Mouse (Mus musculus): ENCODE measurements around the gene Zbed4.
A peak's percentile ranks its signal among the peaks of the same experiment; 100 is the strongest.
"Not testable (repeated sequence)": the region's sequence is repeated elsewhere in the genome, so short reads cannot be mapped to it uniquely, and the experiment has no call there.

Gene Zbed4

GRCm38 (mm10) chr15:88738466-88738865 is 13.0 kb upstream of the Zbed4 start:
- DNase-seq (ENCODE audit: low spot score in 2 of 2), result no peak

- DNase-seq (ENCODE audit: low spot score in 2 of 2), result no peak
Observed at GRCm38 (mm10) chr15:88741366-88741765, 10.1 kb upstream of the Zbed4 start.

- not testable (repeated sequence) for DNase-seq (ENCODE audit: low spot score in 2 of 2)
Observed at GRCm38 (mm10) chr15:88743371-88743770, 8.1 kb upstream of the Zbed4 start.

GRCm38 (mm10) chr15:88745347-88745746 is 6.1 kb upstream of the Zbed4 start:
- DNase-seq (ENCODE audit: low spot score in 2 of 2), result no peak

GRCm38 (mm10) chr15:88745926-88746325 is 5.5 kb upstream of the Zbed4 start:
- no peak for DNase-seq (ENCODE audit: low spot score in 2 of 2)

- not testable (repeated sequence) for DNase-seq (ENCODE audit: low spot score in 2 of 2)
Observed at GRCm38 (mm10) chr15:88749617-88750016, 1.8 kb upstream of the Zbed4 start.

- no peak for DNase-seq (ENCODE audit: low spot score in 2 of 2)
Observed at GRCm38 (mm10) chr15:88750032-88750431, 1.4 kb upstream of the Zbed4 start.

GRCm38 (mm10) chr15:88750677-88751563 is 540 bp upstream of the Zbed4 start:
- peak; percentile 99 for DNase-seq (ENCODE audit: low spot score in 2 of 2)

GRCm38 (mm10) chr15:88752403-88752733 is 908 bp downstream of the Zbed4 start:
- DNase-seq (ENCODE audit: low spot score in 2 of 2), result no peak

- DNase-seq (ENCODE audit: low spot score in 2 of 2), result no peak
Observed at GRCm38 (mm10) chr15:88754896-88755295, 3.4 kb downstream of the Zbed4 start.

- DNase-seq (ENCODE audit: low spot score in 2 of 2), result no peak
Observed at GRCm38 (mm10) chr15:88755761-88756160, 4.3 kb downstream of the Zbed4 start.

- DNase-seq (ENCODE audit: low spot score in 2 of 2), result no peak
Observed at GRCm38 (mm10) chr15:88758061-88758460, 6.6 kb downstream of the Zbed4 start.

- no peak for DNase-seq (ENCODE audit: low spot score in 2 of 2)
Observed at GRCm38 (mm10) chr15:88761551-88761950, 10.1 kb downstream of the Zbed4 start.

- DNase-seq (ENCODE audit: low spot score in 2 of 2), result not testable (repeated sequence)
Observed at GRCm38 (mm10) chr15:88766139-88766538, 14.7 kb downstream of the Zbed4 start.

GRCm38 (mm10) chr15:88768537-88768936 is 17.1 kb downstream of the Zbed4 start:
- DNase-seq (ENCODE audit: low spot score in 2 of 2), result no peak

GRCm38 (mm10) chr15:88774630-88775029 is 23.2 kb downstream of the Zbed4 start:
- not testable (repeated sequence) for DNase-seq (ENCODE audit: low spot score in 2 of 2)

GRCm38 (mm10) chr15:88792140-88792850 is 40.8 kb downstream of the Zbed4 start:
- no peak for DNase-seq (ENCODE audit: low spot score in 2 of 2)

GRCm38 (mm10) chr15:88794729-88795128 is 43.3 kb downstream of the Zbed4 start:
- not testable (repeated sequence) for DNase-seq (ENCODE audit: low spot score in 2 of 2)

- no peak for DNase-seq (ENCODE audit: low spot score in 2 of 2)
Observed at GRCm38 (mm10) chr15:88799950-88800371, 48.5 kb downstream of the Zbed4 start.

GRCm38 (mm10) chr15:88800921-88801354 is 49.5 kb downstream of the Zbed4 start:
- DNase-seq (ENCODE audit: low spot score in 2 of 2), result no peak

GRCm38 (mm10) chr15:88801903-88802302 is 50.4 kb downstream of the Zbed4 start:
- DNase-seq (ENCODE audit: low spot score in 2 of 2), result no peak

- no peak for DNase-seq (ENCODE audit: low spot score in 2 of 2)
Observed at GRCm38 (mm10) chr15:88802348-88802747, 50.9 kb downstream of the Zbed4 start.

GRCm38 (mm10) chr15:88808121-88808520 is 56.7 kb downstream of the Zbed4 start:
- no peak for DNase-seq (ENCODE audit: low spot score in 2 of 2)

Measured in left cerebral cortex, adult 9 months (tissue).